Mouse (Mus musculus) bone marrow, adult 2 months (tissue): Measurements from ENCODE around the gene Olfr666. TPM values are rescaled to one million over a fixed set of nuclear protein-coding genes. Genes with fewer than 3 reads are reported as not detected.
"Not testable (repeated sequence)": the region's sequence is repeated elsewhere in the genome, so short reads cannot be mapped to it uniquely, and the experiment has no call there.

Experiments used
- H3K27ac ChIP-seq: fragments of 200-500 bp; 2 replicates; pipeline ENCODE4 v1.5.1; 2012; ENCODE audit warnings: low read depth, mild to moderate bottlenecking, control low read depth, inconsistent platforms, low read length; ENCODE audit not compliant: control insufficient read depth, poor library complexity, insufficient read depth
- H3K4me1 ChIP-seq: fragments of 200-500 bp; 2 replicates; pipeline ENCODE4 v1.6.1; 2011; ENCODE audit warnings: low read length; ENCODE audit not compliant: control insufficient read depth, insufficient read depth
- H3K4me3 ChIP-seq: fragments of 200-500 bp; replicated peaks from 2 replicates; pipeline ENCODE3; 2011; ENCODE audit warnings: mild to moderate bottlenecking, low read depth, low read length, control low read depth; ENCODE audit not compliant: control insufficient read depth
- CTCF ChIP-seq: fragments of 200-500 bp; IDR thresholded peaks from 2 replicates; pipeline ENCODE4 v1.5.1; 2011; ENCODE audit warnings: low read length, control low read depth; ENCODE audit not compliant: control insufficient read depth, insufficient read depth
- POLR2A ChIP-seq: fragments of 200-500 bp; IDR thresholded peaks from 2 replicates; pipeline ENCODE4 v1.6.1; 2011; ENCODE audit warnings: low read depth, mild to moderate bottlenecking, control low read depth, low read length, borderline replicate concordance; ENCODE audit not compliant: control insufficient read depth
- WGBS: fragments of 180-500 bp; shearing (Covaris S2); methylation state at CpG from one replicate; pipeline ENCODE4 v1.1.7; 2018; 5-methylcytosine and 5-hydroxymethylcytosine counted together
- polyA plus RNA-seq: library from polyadenylated mRNA; stranded (reverse); fragments of >200 nt; gene quantifications from 2 replicates; pipeline ENCODE4 v1.2.4, GENCODE M21; 2011; ENCODE audit warnings: low replicate concordance; ENCODE audit not compliant: missing spikeins, insufficient read depth, insufficient read length

Olfr666 gene
- polyA plus RNA-seq = not detected in 2 replicates

- Histone ChIP-seq H3K4me3 (no peak within 1 kb of the TSS), H3K4me1 (no peaks in the 10 kb centered on the region), H3K27ac (no peak within 1 kb of the TSS)
- no peak for TF ChIP-seq CTCF
- TF ChIP-seq POLR2A = no peak
- WGBS = 65% methylated on average over 2 of the region's 2 CpGs
Measured at GRCm38 (mm10) chr7:104895852-104896251, at the start of gene Olfr666. Gene Olfr666 (minus strand): TSS chr7:104895952.

DNA sequence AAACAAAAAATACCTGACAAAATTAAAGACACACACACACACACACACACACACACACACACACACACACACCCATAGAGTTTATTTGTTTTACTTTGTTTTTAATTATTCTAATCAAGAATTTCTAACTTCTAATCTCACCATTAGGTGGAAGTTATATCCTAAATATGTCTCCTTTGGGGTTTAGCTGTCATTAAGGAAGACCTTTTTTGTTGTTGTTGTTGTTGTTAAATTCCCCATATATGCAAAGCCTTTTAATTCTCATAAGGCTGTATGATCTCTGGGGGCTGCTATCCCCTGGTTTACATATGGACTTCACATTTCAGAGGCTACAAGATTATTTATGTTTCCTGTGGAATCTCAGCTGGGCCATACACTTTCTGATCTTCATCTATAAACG, 38.2 kb upstream of the Olfr666 start, which contains the start of gene Olfr669:
Olfr669 (plus strand) TSS at position 301 of the 400 bp plus-strand sequence.
- no peak for TF ChIP-seq POLR2A
- no peak for TF ChIP-seq CTCF
- no peak within 1 kb of the TSS for H3K27ac ChIP-seq
- no peak within 1 kb of the TSS for H3K4me3 ChIP-seq
- 76% methylated on average over 1 of the region's 1 CpGs for WGBS
- H3K4me1 ChIP-seq = no peaks in the 10 kb centered on the region

DNA sequence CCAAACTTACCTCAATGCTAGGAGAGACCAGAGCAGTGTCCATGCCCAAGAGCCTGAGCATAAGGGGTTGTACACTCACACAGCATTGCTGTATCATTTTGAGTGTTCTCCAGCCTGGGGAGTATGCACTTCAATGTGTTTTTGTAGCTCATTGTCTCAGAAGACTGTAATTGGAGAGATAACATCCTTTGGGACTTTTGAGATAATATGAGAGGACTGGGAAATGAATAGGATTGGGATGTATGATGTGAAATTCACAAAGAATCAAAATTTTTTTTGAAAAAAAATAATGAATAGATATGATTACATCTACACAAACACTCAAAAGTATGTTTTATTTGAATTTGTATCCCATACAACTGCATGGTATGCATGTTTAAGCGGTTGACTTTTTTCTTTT, 32.2 kb upstream of the Olfr666 start, which contains the start of gene Olfr668:
Olfr668 (minus strand) TSS at position 101 of the 400 bp plus-strand sequence.
- H3K4me1 ChIP-seq = no peaks in the 10 kb centered on the region
- no peak within 1 kb of the TSS for H3K4me3 ChIP-seq
- 67% methylated on average over 1 of the region's 1 CpGs for WGBS
- no peak within 1 kb of the TSS for H3K27ac ChIP-seq
- TF ChIP-seq CTCF (no peak), POLR2A (no peak)

- WGBS = 89% methylated on average over 1 of the region's 1 CpGs
- Histone ChIP-seq H3K4me3 (no peak within 1 kb of the TSS), H3K27ac (no peak within 1 kb of the TSS), H3K4me1 (no peaks in the 10 kb centered on the region)
- TF ChIP-seq CTCF (no peak), POLR2A (no peak)
Measured at GRCm38 (mm10) chr7:104921382-104921781, 25.6 kb upstream of the Olfr666 start, which contains the start of gene Olfr667. Gene Olfr667 (minus strand): TSS chr7:104921482.

- Histone ChIP-seq H3K4me3 (no peak within 1 kb of the TSS), H3K27ac (no peak within 1 kb of the TSS), H3K4me1 (no peaks in the 10 kb centered on the region)
- 28% methylated on average over 1 of the region's 1 CpGs for WGBS
- TF ChIP-seq POLR2A (no peak), CTCF (no peak)
Measured at GRCm38 (mm10) chr7:104877731-104878130, 18.0 kb downstream of the Olfr666 start, which contains the start of gene Olfr665. Gene Olfr665 (plus strand): TSS chr7:104878031.

GRCm38 (mm10) chr7:104861381-104861780, 34.4 kb downstream of the Olfr666 start:
- Histone ChIP-seq H3K4me1 (no peaks in the 10 kb centered on the region), H3K27ac (no peak overlapping the region), H3K4me3 (no peak overlapping the region)
- WGBS = 63% methylated on average over 3 of the region's 3 CpGs
- no peak for TF ChIP-seq POLR2A
- TF ChIP-seq CTCF = no peak

GRCm38 (mm10) chr7:104857683-104858082, 38.1 kb downstream of the Olfr666 start:
- no peaks in the 10 kb centered on the region for H3K4me1 ChIP-seq
- 60% methylated on average over 1 of the region's 1 CpGs for WGBS
- no peak overlapping the region for H3K27ac ChIP-seq
- no peak overlapping the region for H3K4me3 ChIP-seq
- TF ChIP-seq POLR2A (no peak), CTCF (no peak)

- 75% methylated on average over 2 of the region's 2 CpGs for WGBS
- not testable (repeated sequence) for H3K4me3 ChIP-seq, H3K27ac ChIP-seq, H3K4me1 ChIP-seq
Measured at GRCm38 (mm10) chr7:104856709-104857108, 39.0 kb downstream of the Olfr666 start, which contains the start of gene Usp17la. Gene Usp17la (plus strand): TSS chr7:104857009.

DNA sequence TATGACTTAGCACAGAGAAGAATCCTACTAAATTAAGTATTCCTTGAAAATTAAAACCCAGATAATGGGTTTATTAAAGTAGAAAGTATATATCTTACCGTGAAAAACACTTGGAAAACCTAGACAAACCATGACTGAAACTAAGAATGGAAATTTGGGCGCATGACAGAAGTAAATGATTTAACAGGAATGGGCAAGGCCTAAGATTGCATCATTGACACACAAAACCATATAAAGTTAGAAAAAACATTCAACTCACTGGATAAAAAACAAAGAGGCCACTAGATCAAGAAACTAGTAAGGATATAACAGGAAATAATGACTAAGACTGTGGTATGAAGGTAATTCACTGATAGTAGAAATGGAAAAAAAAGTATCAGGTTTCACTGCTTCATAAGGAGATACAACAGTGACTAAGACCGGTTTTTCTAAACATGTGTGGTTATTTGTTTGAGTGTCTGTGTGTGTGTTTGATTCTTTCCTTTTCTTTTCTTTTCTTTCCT, 40.5 kb downstream of the Olfr666 start:
- TF ChIP-seq POLR2A (no peak), CTCF (no peak)
- WGBS = 68% methylated on average over 3 of the region's 3 CpGs

DNA sequence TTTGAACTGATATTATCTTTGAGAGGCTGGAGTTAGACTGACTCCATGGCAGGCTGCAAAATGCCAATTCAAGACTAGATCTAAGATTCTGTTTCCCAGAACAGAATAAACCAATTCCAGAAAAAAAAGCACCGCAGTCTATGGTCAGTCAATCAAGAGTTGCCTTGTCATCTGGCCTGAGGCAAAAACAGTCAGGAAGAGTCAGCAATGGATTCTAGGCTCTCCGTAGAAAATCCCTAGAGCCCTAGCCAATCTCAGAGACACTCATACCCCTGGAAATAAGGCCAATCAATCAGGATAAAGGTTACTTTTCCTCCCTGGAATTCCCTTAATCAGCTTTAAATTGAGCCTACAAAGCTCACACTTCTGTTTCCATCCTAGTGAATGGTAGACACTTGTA, 44.2 kb downstream of the Olfr666 start:
- H3K4me1 ChIP-seq, H3K27ac ChIP-seq, H3K4me3 ChIP-seq: not testable (repeated sequence)
- 79% methylated on average over 2 of the region's 2 CpGs for WGBS

More for the DNA sequence above, 40.5 kb downstream of the Olfr666 start:
- Histone ChIP-seq H3K4me3 (no peak overlapping the region), H3K4me1 (no peaks in the 10 kb centered on the region), H3K27ac (no peak overlapping the region)
